Mouse (Mus musculus) intestine, embryonic 16.5 days (tissue): ENCODE measurements around the gene Tmem108. TPM values are rescaled to one million over a fixed set of nuclear protein-coding genes. Genes with fewer than 3 reads are reported as not detected.

Experiments
- ATAC-seq: fragments of 200-750 bp; cut with Nextera tagmentation; 2 replicates; pipeline ENCODE4 v1.8.0; 2017; ENCODE audit warnings: moderate TSS enrichment, moderate library complexity
- H3K27ac ChIP-seq: fragments of 300-500 bp; sonication (generic); 2 replicates; pipeline ENCODE4 v1.5.1; 2014; ENCODE audit warnings: mild to moderate bottlenecking, low read length
- H3K27me3 ChIP-seq: fragments of 300-500 bp; sonication (generic); replicated peaks from 2 replicates; pipeline ENCODE4 v1.6.1; 2014; ENCODE audit warnings: low read length, control low read depth, mixed read lengths; ENCODE audit not compliant: control insufficient read depth, insufficient read depth
- H3K36me3 ChIP-seq: fragments of 300-500 bp; sonication (generic); 2 replicates; pipeline ENCODE4 v1.6.1; 2014; ENCODE audit warnings: low read length, control low read depth; ENCODE audit not compliant: control insufficient read depth, insufficient read depth
- H3K4me1 ChIP-seq: fragments of 300-500 bp; sonication (generic); 2 replicates; pipeline ENCODE4 v1.6.1; 2014; ENCODE audit warnings: low read length, control low read depth, mixed read lengths; ENCODE audit not compliant: control insufficient read depth, insufficient read depth
- H3K4me2 ChIP-seq: fragments of 300-500 bp; sonication (generic); 2 replicates; pipeline ENCODE4 v1.6.1; 2014; ENCODE audit warnings: low read depth, low read length, control low read depth
- H3K4me3 ChIP-seq: fragments of 300-500 bp; sonication (generic); 2 replicates; pipeline ENCODE4 v1.5.1; 2014; ENCODE audit warnings: mild to moderate bottlenecking, low read length
- H3K9ac ChIP-seq: fragments of 300-500 bp; sonication (generic); 2 replicates; pipeline ENCODE4 v1.6.1; 2014; ENCODE audit warnings: low read depth, low read length
- H3K9me3 ChIP-seq: fragments of 300-500 bp; sonication (generic); 2 replicates; pipeline ENCODE4 v1.6.1; 2016; ENCODE audit warnings: low read length, control low read depth; ENCODE audit not compliant: control insufficient read depth
- WGBS: fragments of 180-500 bp; shearing (Covaris S2); extraction: QIAGEN DNeasy Blood & Tissue Kit; methylation state at CpG from one replicate; pipeline ENCODE4 v1.1.7; 2014; 5-methylcytosine and 5-hydroxymethylcytosine counted together
- polyA plus RNA-seq: library from polyadenylated mRNA; unstranded; fragments of >200 nt; fragmentation: Nextera tagmentation; extraction: Ambion mirVana; gene quantifications from 2 replicates; pipeline ENCODE4 v1.2.1, GENCODE M21; 2015

Gene Tmem108
- polyA plus RNA-seq, 1 experiment from 2014 or later: 7.2 TPM

DNA sequence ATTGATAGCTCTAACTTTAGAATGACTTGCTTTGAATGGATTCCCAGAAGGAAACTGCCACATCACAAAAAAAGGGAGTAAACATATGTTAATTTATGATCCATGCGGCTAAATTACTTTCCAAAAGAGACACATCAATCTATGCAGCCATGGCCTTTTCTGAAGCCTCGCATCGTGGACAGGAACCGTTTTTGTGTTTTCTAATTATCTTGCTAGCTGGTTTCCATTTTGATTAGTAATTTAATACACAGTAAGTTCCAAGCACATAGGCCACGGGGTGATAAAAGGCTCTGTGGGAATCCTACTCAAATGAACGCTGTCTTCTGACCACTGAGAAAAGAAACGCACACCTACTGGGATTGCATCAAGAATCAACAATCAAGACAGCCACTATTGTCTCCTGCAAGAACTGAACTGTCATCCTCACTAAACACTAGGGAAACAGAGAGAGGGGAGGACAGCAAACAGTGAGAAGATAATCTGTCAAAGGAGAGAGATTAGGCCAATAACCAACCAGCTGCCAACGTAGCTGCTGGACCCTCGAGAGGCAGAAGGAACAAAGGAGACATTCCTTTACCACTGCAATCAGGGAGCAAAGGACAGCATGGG is 132.7 kb downstream of the Tmem108 start:
- WGBS: 45% methylated on average over 9 of the region's 9 CpGs
- H3K4me3 ChIP-seq: no peak overlapping the region
- no peaks in the 10 kb centered on the region for H3K9me3 ChIP-seq
- no peak overlapping the region for H3K9ac ChIP-seq
- no peaks in the 10 kb centered on the region for H3K36me3 ChIP-seq
- no peak overlapping the region for H3K27ac ChIP-seq
- no peaks in the 10 kb centered on the region for H3K4me1 ChIP-seq
- no peak overlapping the region for H3K4me2 ChIP-seq
- ATAC-seq: no peak
- H3K27me3 ChIP-seq: no peaks in the 10 kb centered on the region

DNA sequence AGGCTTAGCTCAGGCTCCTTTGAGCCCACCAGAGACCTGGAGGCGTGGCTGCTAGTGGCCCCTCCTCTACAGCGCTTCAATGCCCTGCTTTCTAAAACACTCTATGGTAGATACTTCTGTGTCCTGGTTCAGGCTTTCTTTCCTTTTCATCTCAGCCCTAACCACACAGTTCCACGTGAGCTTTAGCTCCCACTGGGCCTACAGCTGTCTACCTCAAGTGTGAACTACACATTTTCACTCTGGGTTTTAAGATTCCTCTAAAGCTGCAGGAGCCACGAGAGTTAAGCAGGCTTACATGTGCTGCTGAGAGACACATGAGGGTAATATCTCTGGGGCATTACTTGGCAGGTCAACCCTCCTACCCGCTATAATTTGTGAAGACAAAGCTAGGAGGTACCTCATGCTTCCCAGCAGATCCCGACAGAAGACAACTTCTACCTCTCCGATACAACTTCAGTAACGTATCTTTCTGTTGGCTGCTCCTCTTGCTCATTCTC is 134.2 kb downstream of the Tmem108 start:
- 89% methylated on average over 8 of the region's 8 CpGs for WGBS
- H3K4me3 ChIP-seq: no peak overlapping the region
- H3K27ac ChIP-seq: no peak overlapping the region
- H3K9me3 ChIP-seq: no peaks in the 10 kb centered on the region
- no peak for ATAC-seq
- no peak overlapping the region for H3K4me2 ChIP-seq
- H3K4me1 ChIP-seq: no peaks in the 10 kb centered on the region
- H3K36me3 ChIP-seq: no peaks in the 10 kb centered on the region
- no peaks in the 10 kb centered on the region for H3K27me3 ChIP-seq
- no peak overlapping the region for H3K9ac ChIP-seq

- no peaks in the 10 kb centered on the region for H3K27me3 ChIP-seq
- no peak overlapping the region for H3K4me2 ChIP-seq
- 86% methylated on average over 4 of the region's 4 CpGs for WGBS
- no peaks in the 10 kb centered on the region for H3K4me1 ChIP-seq
- H3K27ac ChIP-seq: no peak overlapping the region
- H3K36me3 ChIP-seq: no peaks in the 10 kb centered on the region
- H3K9ac ChIP-seq: no peak overlapping the region
- no peaks in the 10 kb centered on the region for H3K9me3 ChIP-seq
- H3K4me3 ChIP-seq: no peak overlapping the region
- no peak for ATAC-seq
Measured at GRCm38 (mm10) chr9:103626156-103626555, 135.5 kb downstream of the Tmem108 start.

- peak; percentile 63; the same call in 1 of the 2 replicates for ATAC-seq
- 58% methylated on average over 1 of the region's 1 CpGs for WGBS
- Histone ChIP-seq H3K9ac (no peak overlapping the region), H3K36me3 (no peaks in the 10 kb centered on the region), H3K4me3 (no peak overlapping the region), H3K9me3 (no peaks in the 10 kb centered on the region), H3K27me3 (no peaks in the 10 kb centered on the region), H3K4me2 (no peak overlapping the region), H3K27ac (no peak overlapping the region), H3K4me1 (no peaks in the 10 kb centered on the region)
Measured at GRCm38 (mm10) chr9:103624649-103625048, 137.0 kb downstream of the Tmem108 start.

DNA sequence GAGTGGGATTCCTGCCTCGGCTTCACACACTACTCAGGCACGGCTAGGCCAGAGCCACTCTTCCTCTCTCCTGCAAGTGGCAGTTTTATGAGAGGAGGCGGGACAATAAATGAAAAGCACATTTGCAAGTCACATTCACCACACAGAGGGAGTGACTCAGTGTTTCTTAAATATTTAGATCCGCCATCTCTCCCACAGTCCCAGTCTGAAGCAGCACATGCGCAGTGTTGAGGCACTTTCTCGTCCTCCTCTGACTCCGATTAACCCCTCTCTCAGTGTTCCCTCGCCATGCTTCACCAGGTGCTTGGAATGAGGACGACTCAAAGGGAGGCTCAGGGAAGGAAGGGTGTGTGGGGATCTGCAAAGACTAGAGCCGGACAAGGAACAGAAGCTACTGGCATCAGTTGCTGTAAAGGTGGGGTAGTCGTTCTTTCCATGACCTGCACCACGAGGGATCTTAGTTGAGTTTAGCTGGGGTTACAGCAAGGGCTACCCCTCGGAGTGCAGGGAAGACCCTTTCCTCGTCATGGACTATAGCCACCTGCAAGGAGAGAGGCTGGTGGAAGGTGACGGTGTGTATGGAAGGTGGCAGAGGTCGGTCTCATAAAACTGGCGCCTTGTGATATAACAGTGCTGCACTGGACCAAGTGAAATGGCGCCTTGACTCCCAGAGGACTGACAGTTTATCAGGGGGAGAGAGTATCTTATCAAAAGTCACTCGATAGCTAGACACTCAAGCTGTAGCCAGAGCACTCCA is 137.9 kb downstream of the Tmem108 start:
- no peaks in the 10 kb centered on the region for H3K27me3 ChIP-seq
- no peaks in the 10 kb centered on the region for H3K4me1 ChIP-seq
- no peak for ATAC-seq
- H3K9me3 ChIP-seq: no peaks in the 10 kb centered on the region
- H3K4me2 ChIP-seq: no peak overlapping the region
- H3K27ac ChIP-seq: no peak overlapping the region
- H3K9ac ChIP-seq: no peak overlapping the region
- WGBS: 71% methylated on average over 19 of the region's 19 CpGs
- no peak overlapping the region for H3K4me3 ChIP-seq
- no peaks in the 10 kb centered on the region for H3K36me3 ChIP-seq

- Histone ChIP-seq H3K4me3 (no peak overlapping the region), H3K27me3 (no peaks in the 10 kb centered on the region), H3K9me3 (no peaks in the 10 kb centered on the region), H3K36me3 (no peaks in the 10 kb centered on the region), H3K4me2 (no peak overlapping the region), H3K27ac (no peak overlapping the region), H3K4me1 (no peaks in the 10 kb centered on the region), H3K9ac (no peak overlapping the region)
- no peak for ATAC-seq
- WGBS: 88% methylated on average over 5 of the region's 5 CpGs
Measured at GRCm38 (mm10) chr9:103622988-103623387, 138.6 kb downstream of the Tmem108 start.

GRCm38 (mm10) chr9:103621870-103622269 is 139.8 kb downstream of the Tmem108 start:
- no peak overlapping the region for H3K4me2 ChIP-seq
- no peak overlapping the region for H3K4me3 ChIP-seq
- H3K4me1 ChIP-seq: no peaks in the 10 kb centered on the region
- no peak overlapping the region for H3K27ac ChIP-seq
- H3K9ac ChIP-seq: no peak overlapping the region
- H3K36me3 ChIP-seq: no peaks in the 10 kb centered on the region
- 91% methylated on average over 2 of the region's 2 CpGs for WGBS
- ATAC-seq: no peak
- no peaks in the 10 kb centered on the region for H3K9me3 ChIP-seq
- H3K27me3 ChIP-seq: no peaks in the 10 kb centered on the region

- Histone ChIP-seq H3K4me1 (no peaks in the 10 kb centered on the region), H3K4me3 (no peak overlapping the region), H3K9me3 (no peaks in the 10 kb centered on the region), H3K9ac (no peak overlapping the region), H3K27me3 (no peaks in the 10 kb centered on the region), H3K36me3 (no peaks in the 10 kb centered on the region), H3K27ac (no peak overlapping the region), H3K4me2 (no peak overlapping the region)
- no peak for ATAC-seq
- WGBS: 85% methylated on average over 8 of the region's 8 CpGs
Measured at GRCm38 (mm10) chr9:103620517-103621212, 141.0 kb downstream of the Tmem108 start.

DNA sequence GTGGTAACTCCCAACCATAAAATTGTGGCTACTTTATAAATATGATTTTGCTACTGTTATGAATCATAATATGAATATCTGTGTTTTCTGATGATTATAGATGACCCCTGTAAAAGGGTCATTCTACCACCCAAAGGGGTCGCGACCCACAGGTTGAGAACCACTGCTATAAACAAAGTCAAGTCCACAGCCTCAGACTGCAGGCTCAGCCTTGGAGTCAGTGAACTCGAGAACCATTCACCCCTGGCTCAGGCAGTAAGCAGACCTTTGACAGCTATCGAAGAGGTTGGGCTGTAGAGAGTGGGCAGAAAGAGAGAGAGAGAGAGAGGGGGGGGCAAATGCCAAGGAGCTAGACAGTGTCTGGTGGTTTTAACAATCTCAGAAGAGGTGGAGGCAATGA is 147.4 kb downstream of the Tmem108 start:
- WGBS: 74% methylated on average over 4 of the region's 4 CpGs
- no peak for ATAC-seq

More for the DNA sequence above, 147.4 kb downstream of the Tmem108 start:
- Histone ChIP-seq H3K9me3 (no peaks in the 10 kb centered on the region), H3K4me1 (no peaks in the 10 kb centered on the region), H3K27me3 (no peaks in the 10 kb centered on the region), H3K4me3 (no peak overlapping the region), H3K27ac (no peak overlapping the region), H3K36me3 (no peaks in the 10 kb centered on the region), H3K4me2 (no peak overlapping the region), H3K9ac (no peak overlapping the region)
